Mouse (Mus musculus) bone marrow, adult 2 months (tissue): Measurements from ENCODE around the gene Igfbp5.

Experiments
- CTCF ChIP-seq: fragments of 200-500 bp; IDR thresholded peaks from 2 replicates; pipeline ENCODE4 v1.5.1; 2011; ENCODE audit warnings: low read length, control low read depth; ENCODE audit not compliant: control insufficient read depth, insufficient read depth
- POLR2A ChIP-seq: fragments of 200-500 bp; IDR thresholded peaks from 2 replicates; pipeline ENCODE4 v1.6.1; 2011; ENCODE audit warnings: low read depth, mild to moderate bottlenecking, control low read depth, low read length, borderline replicate concordance; ENCODE audit not compliant: control insufficient read depth

- TF ChIP-seq POLR2A (no peak), CTCF (no peak)
Measured at GRCm38 (mm10) chr1:72813089-72813638, 61.5 kb downstream of the Igfbp5 start.
